Mouse (Mus musculus) liver, embryonic 11.5 days (tissue): ENCODE data around the gene Nat9. TPM values are rescaled to one million over a fixed set of nuclear protein-coding genes. Genes with fewer than 3 reads are reported as not detected.

Experiments
- ATAC-seq: fragments of 200-750 bp; cut with Nextera tagmentation; replicated peaks from 2 replicates; pipeline ENCODE4 v1.8.0; 2017; ENCODE audit warnings: moderate number of reproducible peaks, mild to moderate bottlenecking, moderate TSS enrichment, moderate library complexity; ENCODE audit not compliant: low FRiP score
- DNase-seq: peaks from one replicate; pipeline ENCODE4 v3.0.0-alpha.2; 2017; ENCODE audit warnings: low spot score
- H3K27ac ChIP-seq: fragments of 300-500 bp; sonication (generic); 2 replicates; pipeline ENCODE4 v1.5.1; 2014; ENCODE audit warnings: mild to moderate bottlenecking, low read depth, low read length, control low read depth
- H3K27me3 ChIP-seq: fragments of 300-500 bp; sonication (generic); replicated peaks from 2 replicates; pipeline ENCODE4 v1.6.1; 2014; ENCODE audit warnings: low read length, mixed read lengths; ENCODE audit not compliant: control insufficient read depth, insufficient read depth
- H3K36me3 ChIP-seq: fragments of 300-500 bp; sonication (generic); 2 replicates; pipeline ENCODE4 v1.6.1; 2014; ENCODE audit warnings: mild to moderate bottlenecking, low read length, moderate library complexity, mixed read lengths; ENCODE audit not compliant: control insufficient read depth, insufficient read depth
- H3K4me1 ChIP-seq: fragments of 300-500 bp; sonication (generic); replicated peaks from 2 replicates; pipeline ENCODE4 v1.6.1; 2014; ENCODE audit warnings: low read length, mixed read lengths; ENCODE audit not compliant: control insufficient read depth, insufficient read depth
- H3K4me2 ChIP-seq: fragments of 300-500 bp; sonication (generic); 2 replicates; pipeline ENCODE4 v1.6.1; 2014; ENCODE audit warnings: mild to moderate bottlenecking, control low read depth, moderate library complexity
- H3K4me3 ChIP-seq: fragments of 300-500 bp; sonication (generic); 2 replicates; pipeline ENCODE4 v1.5.1; 2014; ENCODE audit warnings: low read depth, low read length, control low read depth
- H3K9ac ChIP-seq: fragments of 300-500 bp; sonication (generic); 2 replicates; pipeline ENCODE4 v1.6.1; 2014; ENCODE audit warnings: low read depth, low read length, control low read depth
- H3K9me3 ChIP-seq: fragments of 300-500 bp; sonication (generic); 2 replicates; pipeline ENCODE4 v1.6.1; 2016; ENCODE audit warnings: low read length, inconsistent platforms, mixed read lengths; ENCODE audit not compliant: control insufficient read depth
- WGBS: fragments of 180-500 bp; shearing (Covaris S2); extraction: QIAGEN DNeasy Blood & Tissue Kit; methylation state at CpG from one replicate; pipeline ENCODE4 v1.1.7; 2014; 5-methylcytosine and 5-hydroxymethylcytosine counted together
- polyA plus RNA-seq: library from polyadenylated mRNA; unstranded; fragments of >200 nt; fragmentation: Nextera tagmentation; extraction: Ambion mirVana; gene quantifications from 2 replicates; pipeline ENCODE4 v1.2.1, GENCODE M21; 2014

Gene Nat9
- polyA plus RNA-seq, 1 experiment from 2014 or later, result 20.1 TPM

DNA sequence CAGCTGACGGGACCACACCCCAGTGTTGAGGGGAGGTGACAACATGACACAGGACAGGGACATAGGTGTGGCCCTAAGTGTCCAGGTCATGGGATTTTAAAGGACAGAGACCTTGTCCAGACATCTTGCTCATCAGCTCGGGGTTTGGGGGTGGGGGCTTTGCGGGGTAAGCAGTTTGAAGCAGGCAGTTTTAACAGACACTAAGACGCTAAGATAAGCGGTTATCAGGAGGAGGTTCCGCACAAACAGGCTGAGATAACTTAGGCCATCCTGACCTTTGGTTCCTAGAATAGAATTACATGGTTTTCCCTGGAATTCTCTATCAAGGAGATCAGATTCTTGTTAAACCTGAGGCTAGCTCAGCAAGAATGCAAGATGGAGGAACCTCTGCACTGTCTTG lies 7.0 kb upstream of the Nat9 start:
- Histone ChIP-seq H3K27me3 (no peaks in the 10 kb centered on the region; the same call in 1 of the 2 replicates), H3K4me3 (no peak overlapping the region), H3K9ac (no peak overlapping the region), H3K27ac (no peak overlapping the region), H3K4me2 (peak overlapping the region; percentile 13; the same call in 1 of the 2 replicates), H3K36me3 (peaks cover 2% of the 10 kb centered on the region; the same call in 1 of the 2 replicates), H3K9me3 (no peaks in the 10 kb centered on the region), H3K4me1 (peaks cover 30% of the 10 kb centered on the region)
- 30% methylated on average over 6 of the region's 6 CpGs for WGBS
- DNase-seq (no peak), ATAC-seq (0 out of 2 replicates have a peak, but pooled peaks have one; percentile 28)

DNA sequence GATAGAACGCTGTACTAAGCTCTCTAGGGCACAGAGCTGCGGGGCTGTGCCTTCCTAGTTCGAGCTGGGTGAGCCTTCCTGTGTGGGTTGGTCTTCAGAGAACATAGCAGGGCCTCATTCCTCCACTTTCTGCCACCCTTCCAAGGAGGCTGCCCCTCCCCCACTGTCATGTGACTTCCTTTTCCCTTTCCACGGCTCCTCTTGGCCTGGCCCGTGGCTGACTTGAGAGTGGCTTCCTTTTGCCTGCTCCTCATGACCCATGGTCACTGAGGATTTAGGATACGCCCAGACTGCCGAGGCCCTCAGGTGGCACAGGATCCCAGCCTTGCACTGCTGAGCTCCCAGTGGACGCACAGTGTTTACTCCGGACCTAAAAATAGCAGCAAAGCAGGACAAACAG lies 4.5 kb upstream of the Nat9 start:
- Histone ChIP-seq H3K27ac (peak overlapping the region; percentile 16; the same call in 1 of the 2 replicates), H3K4me3 (no peak overlapping the region), H3K4me2 (peak overlapping the region; percentile 42), H3K36me3 (peaks cover 2% of the 10 kb centered on the region; the same call in 1 of the 2 replicates), H3K27me3 (no peaks in the 10 kb centered on the region), H3K4me1 (peaks cover 43% of the 10 kb centered on the region), H3K9ac (no peak overlapping the region), H3K9me3 (no peaks in the 10 kb centered on the region)
- WGBS, result 36% methylated on average over 9 of the region's 9 CpGs
- DNase-seq, result peak; percentile 69
- ATAC-seq, result 0 out of 2 replicates have a peak, but pooled peaks have one; percentile 4

DNA sequence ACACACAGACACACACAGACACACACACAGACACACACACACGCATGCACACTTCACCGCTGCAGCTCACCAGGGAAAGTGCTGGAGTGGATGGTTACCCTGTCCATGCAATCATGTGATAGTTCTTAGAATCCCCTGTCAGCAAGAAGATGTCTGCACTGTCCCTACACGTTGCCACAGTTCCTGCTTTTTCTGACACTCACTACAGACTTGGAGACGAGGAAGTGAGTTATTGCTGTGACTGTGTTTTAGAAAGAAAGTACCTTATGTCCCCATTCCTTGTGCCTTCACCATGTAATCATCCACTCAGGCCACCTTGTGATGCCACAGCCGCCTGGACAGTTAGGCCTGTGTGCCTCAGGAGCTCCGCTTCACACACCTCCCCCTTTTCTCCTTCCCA lies 1.6 kb upstream of the Nat9 start:
- peaks cover 2% of the 10 kb centered on the region; the same call in 1 of the 2 replicates for H3K36me3 ChIP-seq
- peaks cover 37% of the 10 kb centered on the region for H3K4me1 ChIP-seq
- 73% methylated on average over 6 of the region's 6 CpGs for WGBS
- H3K27me3 ChIP-seq, result no peaks in the 10 kb centered on the region
- H3K4me2 ChIP-seq, result peak overlapping the region; percentile 98; the same call in 1 of the 2 replicates
- no peak overlapping the region for H3K4me3 ChIP-seq
- no peak overlapping the region for H3K9ac ChIP-seq
- H3K9me3 ChIP-seq, result no peaks in the 10 kb centered on the region
- peak overlapping the region; percentile 29; the same call in 1 of the 2 replicates for H3K27ac ChIP-seq
- ATAC-seq (no peak), DNase-seq (no peak)

DNA sequence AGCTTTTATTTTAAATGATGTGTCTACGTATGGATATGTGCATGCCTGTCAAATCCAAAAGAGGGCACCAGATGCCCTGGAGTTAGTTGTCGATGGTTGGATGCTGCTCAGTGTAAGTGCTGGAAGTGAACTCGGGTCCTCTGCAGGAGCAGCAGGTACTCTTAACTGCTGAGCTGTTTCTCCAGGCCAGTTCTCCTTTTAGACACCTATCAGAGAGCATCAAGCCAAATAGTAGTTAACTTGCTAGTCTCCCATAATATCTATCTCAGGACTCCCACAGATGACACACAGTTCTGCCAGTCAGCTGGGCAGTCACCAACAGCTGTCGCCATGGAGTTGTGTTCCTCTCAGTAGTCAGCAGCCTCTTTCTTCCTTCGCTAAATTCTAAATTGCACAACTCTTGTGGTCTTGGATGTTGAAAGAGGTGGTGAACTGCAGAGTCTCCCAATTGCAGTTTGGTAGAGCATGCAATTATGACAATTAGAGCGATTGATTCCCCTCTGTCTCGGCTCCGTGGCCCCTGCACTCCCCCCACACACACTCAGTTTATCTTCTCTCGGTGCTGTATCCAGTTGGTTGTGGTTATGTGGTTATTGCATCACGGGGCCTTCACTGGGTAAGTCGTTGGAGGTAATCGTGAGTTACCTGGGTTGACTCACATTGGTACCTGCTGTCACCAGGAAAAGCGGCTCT lies 1.0 kb upstream of the Nat9 start:
- H3K27me3 ChIP-seq, result no peaks in the 10 kb centered on the region
- no peak overlapping the region; the same call in 1 of the 2 replicates for H3K9ac ChIP-seq
- WGBS, result 50% methylated on average over 13 of the region's 13 CpGs
- H3K4me1 ChIP-seq, result peaks cover 37% of the 10 kb centered on the region
- H3K4me2 ChIP-seq, result peak overlapping the region; percentile 98
- H3K4me3 ChIP-seq, result peak overlapping the region; percentile 80; the same call in 1 of the 2 replicates
- DNase-seq (no peak), ATAC-seq (no peak)
- no peaks in the 10 kb centered on the region for H3K9me3 ChIP-seq
- peaks cover 2% of the 10 kb centered on the region; the same call in 1 of the 2 replicates for H3K36me3 ChIP-seq
- peak overlapping the region; percentile 29; the same call in 1 of the 2 replicates for H3K27ac ChIP-seq

DNA sequence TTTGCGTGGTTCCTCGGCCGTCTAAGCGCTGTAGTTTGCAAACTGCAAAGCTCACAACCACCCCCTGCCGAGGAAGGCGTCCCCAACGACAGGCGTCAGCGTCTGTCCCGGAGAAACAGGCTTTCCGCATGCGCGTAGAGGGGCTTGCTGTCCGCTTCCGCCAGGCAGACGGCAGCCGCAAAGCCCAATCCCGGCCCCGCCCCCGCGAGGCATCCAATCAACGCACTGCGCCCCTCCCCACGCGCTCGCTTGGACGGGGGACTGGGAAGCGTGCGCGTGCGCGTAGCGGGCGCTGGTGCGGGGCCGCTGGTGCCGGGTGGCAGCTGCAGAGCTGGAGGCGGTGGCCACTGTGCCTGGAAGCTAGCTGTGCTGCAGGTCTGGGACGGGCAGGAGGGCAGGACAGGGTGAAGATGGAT lies 427 bp downstream of the Nat9 start, which contains the start of gene Tmem104:
Gene Tmem104, plus strand, starts transcription at position 264 of the 416 bp plus-strand sequence.
- H3K36me3 ChIP-seq, result peaks cover 2% of the 10 kb centered on the region; the same call in 1 of the 2 replicates
- H3K4me2 ChIP-seq, result peak within 1 kb of the TSS; percentile 98
- H3K4me3 ChIP-seq, result peak within 1 kb of the TSS; percentile 80
- peak; percentile 89 for ATAC-seq
- DNase-seq, result peak; percentile 99
- H3K9me3 ChIP-seq, result no peaks in the 10 kb centered on the region
- no peaks in the 10 kb centered on the region for H3K27me3 ChIP-seq
- H3K4me1 ChIP-seq, result peaks cover 33% of the 10 kb centered on the region
- H3K9ac ChIP-seq, result peak within 1 kb of the TSS; percentile 80
- H3K27ac ChIP-seq, result peak within 1 kb of the TSS; percentile 60
- WGBS, result under 1% methylated on average over 39 of the region's 39 CpGs

DNA sequence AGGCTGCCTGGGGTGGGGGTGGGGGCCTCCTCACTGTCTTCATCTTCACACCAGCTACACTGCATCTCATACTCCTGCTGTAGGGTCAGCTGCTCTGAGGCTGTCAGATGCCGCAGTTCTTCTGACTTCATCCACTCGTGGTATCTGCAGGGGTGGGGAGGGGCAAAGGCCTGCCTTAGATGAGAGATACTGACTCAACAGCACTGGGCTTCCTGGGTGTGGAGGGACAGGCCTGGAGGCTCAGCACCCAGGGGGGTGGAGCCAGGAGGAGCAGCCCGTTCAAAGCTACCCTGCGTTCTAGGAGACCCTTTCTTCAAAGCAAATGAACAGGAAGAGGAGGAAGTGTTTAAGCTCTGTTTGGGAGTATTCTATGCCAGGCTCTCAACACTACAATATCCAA lies 2.7 kb downstream of the Nat9 start:
- no peaks in the 10 kb centered on the region for H3K27me3 ChIP-seq
- H3K9ac ChIP-seq, result no peak overlapping the region
- H3K27ac ChIP-seq, result no peak overlapping the region
- WGBS, result 28% methylated on average over 4 of the region's 4 CpGs
- H3K4me2 ChIP-seq, result no peak overlapping the region; the same call in 1 of the 2 replicates
- H3K4me1 ChIP-seq, result peaks cover 30% of the 10 kb centered on the region
- peaks cover 5% of the 10 kb centered on the region; the same call in 1 of the 2 replicates for H3K36me3 ChIP-seq
- DNase-seq (no peak), ATAC-seq (no peak)
- H3K4me3 ChIP-seq, result no peak overlapping the region
- no peaks in the 10 kb centered on the region for H3K9me3 ChIP-seq

DNA sequence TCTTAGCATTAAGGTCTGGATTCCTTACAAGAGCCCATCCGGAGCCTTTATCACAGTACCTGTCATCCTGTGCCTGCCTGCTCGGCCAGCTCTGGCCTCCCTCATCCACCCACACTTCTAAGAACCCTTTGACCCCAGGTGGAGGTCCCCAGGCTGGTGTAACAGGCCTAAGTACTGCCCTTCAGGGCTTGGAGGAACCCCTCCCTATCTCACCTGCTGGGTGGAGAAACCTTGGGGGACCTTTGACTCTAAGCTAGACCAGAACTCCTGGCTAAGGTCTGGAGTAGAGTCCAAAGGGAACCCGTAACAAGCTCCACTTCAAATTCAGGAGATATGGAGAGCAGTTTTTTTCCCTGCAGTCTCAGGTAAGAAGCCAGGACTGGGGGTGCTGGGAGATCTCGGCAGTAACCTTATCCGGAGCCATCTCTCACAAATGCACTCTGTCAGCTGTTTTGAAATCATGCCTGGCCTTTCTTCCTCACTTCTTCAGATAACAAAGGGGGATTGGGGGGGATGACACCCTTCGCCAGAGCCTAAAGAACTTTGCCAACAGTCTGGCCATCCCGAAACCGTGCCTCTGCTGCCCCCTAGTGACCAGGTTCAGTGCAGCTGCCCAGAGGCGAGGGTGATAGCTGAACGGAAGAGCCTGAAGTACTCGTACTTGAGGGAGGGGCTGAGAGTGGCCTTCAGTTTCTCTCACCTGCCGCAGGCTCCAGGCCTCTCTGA lies 5.6 kb downstream of the Nat9 start:
- peaks cover 26% of the 10 kb centered on the region for H3K4me1 ChIP-seq
- H3K4me3 ChIP-seq, result no peak overlapping the region
- ATAC-seq, result no peak
- no peaks in the 10 kb centered on the region for H3K9me3 ChIP-seq
- H3K36me3 ChIP-seq, result peaks cover 9% of the 10 kb centered on the region; the same call in 1 of the 2 replicates
- H3K27me3 ChIP-seq, result no peaks in the 10 kb centered on the region
- WGBS, result 19% methylated on average over 12 of the region's 12 CpGs
- DNase-seq, result peak; percentile 87
- no peak overlapping the region for H3K27ac ChIP-seq
- H3K4me2 ChIP-seq, result no peak overlapping the region
- H3K9ac ChIP-seq, result no peak overlapping the region

DNA sequence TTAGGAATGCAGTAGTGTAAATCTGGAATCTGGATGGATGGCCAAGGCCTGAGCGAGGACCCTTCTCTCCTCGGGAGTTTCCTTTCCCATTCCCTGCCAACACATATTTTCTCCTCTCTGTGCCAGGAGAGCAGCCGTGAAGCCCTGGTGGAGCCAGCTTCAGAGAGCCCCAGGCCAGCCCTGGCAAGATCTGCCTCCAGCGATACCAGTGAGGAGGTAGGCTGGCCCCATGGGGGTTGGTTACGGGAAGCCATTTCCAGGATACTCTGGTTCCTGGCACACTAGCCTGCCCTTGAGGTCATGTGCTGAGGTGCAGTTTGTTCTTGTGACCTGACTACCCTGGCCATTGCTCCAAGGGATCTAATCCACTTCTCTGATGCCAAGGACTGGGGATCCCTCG lies 7.8 kb downstream of the Nat9 start:
- Histone ChIP-seq H3K4me1 (peaks cover 29% of the 10 kb centered on the region), H3K4me3 (no peak overlapping the region), H3K4me2 (no peak overlapping the region), H3K9ac (no peak overlapping the region), H3K9me3 (no peaks in the 10 kb centered on the region), H3K27ac (no peak overlapping the region), H3K27me3 (no peaks in the 10 kb centered on the region), H3K36me3 (peaks cover 9% of the 10 kb centered on the region; the same call in 1 of the 2 replicates)
- ATAC-seq (no peak), DNase-seq (no peak)
- WGBS, result 70% methylated on average over 6 of the region's 6 CpGs
